ENCODE assay signal across 24 mouse cellular contexts in the genomic region with DNA sequence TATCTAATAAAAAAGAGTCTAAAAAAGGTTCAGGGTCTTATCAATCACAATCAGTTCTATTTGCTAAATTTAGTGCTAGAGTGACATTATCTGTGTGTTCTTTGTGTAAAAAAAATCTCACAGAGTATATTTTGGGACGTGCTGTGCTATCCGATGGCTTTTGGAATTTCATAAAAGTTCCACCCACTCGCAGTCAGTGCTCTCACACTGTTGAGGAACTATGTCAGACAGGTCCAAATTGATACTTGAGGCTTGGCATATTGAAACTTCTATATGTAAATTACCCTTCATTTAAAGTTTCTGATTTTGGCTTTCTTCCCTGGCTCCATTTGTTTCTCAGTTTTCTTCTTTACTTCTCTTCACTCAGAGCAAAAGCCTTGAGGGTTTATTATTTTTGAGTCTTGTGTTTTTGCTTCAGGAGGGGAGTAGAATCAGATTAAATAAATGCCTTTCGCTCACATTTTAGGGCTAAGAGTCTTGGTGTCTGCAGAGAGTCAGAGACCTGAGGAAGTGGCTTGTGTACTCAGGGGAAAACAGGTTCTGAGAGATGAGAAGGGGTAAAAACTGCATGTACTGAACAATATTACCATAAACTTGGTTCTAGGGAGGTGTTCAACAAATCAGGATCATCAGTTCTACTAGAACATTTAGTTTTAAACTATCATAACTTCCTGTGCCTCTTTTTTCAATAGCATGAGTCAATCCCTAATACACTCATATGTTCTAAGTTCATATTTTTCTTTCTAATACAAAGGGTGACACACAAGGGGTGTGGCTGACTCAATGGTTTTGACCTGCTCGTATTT. TPM values are rescaled to one million over a fixed set of nuclear protein-coding genes. Genes with fewer than 3 reads are reported as not detected.
DNase-seq lines count a peak whose midpoint lies in the region; ATAC-seq and TF ChIP-seq lines count a peak whose summit lies in the region.
"Had no signal": no experiment of that assay in that cellular context is flagged by ENCODE, and none has a peak within 500 bp of the region (broad histone marks: within the 10 kb centered on the region; RNA-seq: fewer than 3 reads in every experiment).

No protein-coding gene starts in this region.

- peaks cover 14 to 36% of the 10 kb centered on the region in 2 experiments for H3K4me1 ChIP-seq in CH12.LX (ENCODE audit: control insufficient read depth in 1 of 2, insufficient read depth in 2 of 2)
- H3K4me1 ChIP-seq: heart, embryonic 15.5 days; hindbrain, embryonic 12.5 days; lung, embryonic 15.5 days; neural tube, embryonic 13.5 days; stomach, embryonic 15.5 days had no signal

- no peak for TF ChIP-seq EP300 in CH12.LX (IDR thresholded peaks at IDR 0.05; ENCODE audit: low read length)

- peak; percentile 85 for ATAC-seq in frontal cortex, adult (ENCODE audit: low TSS enrichment)
- ATAC-seq: forebrain, embryonic 16.5 days; intestine, postnatal 0 days had no signal

- no peak for DNase-seq in frontal cortex, postnatal 10 days (ENCODE audit: low spot score in 2 of 2)
- DNase-seq in left cerebral cortex, adult 11 months (ENCODE audit: low spot score), result peak; percentile 14
- DNase-seq in left cerebral cortex, adult 8-10 months (ENCODE audit: low spot score in 2 of 2), result no peak
- peak; percentile 55 for DNase-seq in CH12.LX (ENCODE audit: extremely low read depth)
- peak; percentile 56 for DNase-seq in naive thymus-derived CD4-positive, alpha-beta T cell, adult 2 months (ENCODE audit: low read depth)
- no peak for DNase-seq in adrenal gland, postnatal 4 days (ENCODE audit: low spot score in 2 of 2)
- DNase-seq in ovary, postnatal 10 days (ENCODE audit: low spot score), result no peak
- DNase-seq: adrenal gland, postnatal 10 days; cerebellum, adult 9-11 months; kidney, postnatal 10 days had no signal

- peak overlapping the region; percentile 62 for H3K4me2 ChIP-seq in CH12.LX (ENCODE audit: insufficient read depth, low read depth, poor library complexity, severe bottlenecking)
- H3K4me2 ChIP-seq: heart, embryonic 15.5 days; hindbrain, embryonic 12.5 days; lung, embryonic 15.5 days; neural tube, embryonic 13.5 days; stomach, embryonic 15.5 days had no signal

- H3K9ac ChIP-seq in CH12.LX (ENCODE audit: insufficient read depth, low read depth), result peak overlapping the region; percentile 48
- H3K9ac ChIP-seq: heart, embryonic 15.5 days; hindbrain, embryonic 12.5 days; lung, embryonic 15.5 days; neural tube, embryonic 13.5 days; stomach, embryonic 15.5 days had no signal

- peaks cover 0 to 9% of the 10 kb centered on the region in 2 experiments for H3K36me3 ChIP-seq in CH12.LX (replicated peaks in 1 of 2; ENCODE audit: control insufficient read depth in 1 of 2, insufficient read depth in 1 of 2, low read length in 1 of 2)
- H3K36me3 ChIP-seq: G1E; heart, embryonic 15.5 days; hindbrain, embryonic 12.5 days; lung, embryonic 15.5 days; neural tube, embryonic 13.5 days; stomach, embryonic 15.5 days had no signal

- no peak for TF ChIP-seq CTCF in CH12.LX (conservative IDR thresholded peaks at IDR 0.05 in 1 of 2, IDR thresholded peaks at IDR 0.05 in 1 of 2; ENCODE audit: low read depth in 2 of 2, low read length in 2 of 2)

- dilution Hi-C loops in CH12.LX (cut with MboI; ENCODE audit: extremely low pct_ligation_motif_present, extremely low pct_unique_long_range_greater_than_20kb, low sequenced_read_pairs), result no loop called here

- no peaks in the 10 kb centered on the region for H3K27me3 ChIP-seq in CH12.LX (replicated peaks)
- H3K27me3 ChIP-seq: heart, embryonic 15.5 days; hindbrain, embryonic 12.5 days; lung, embryonic 15.5 days; neural tube, embryonic 13.5 days; stomach, embryonic 15.5 days had no signal

- peak overlapping the region; percentile 88 for H3K27ac ChIP-seq in CH12.LX (ENCODE audit: insufficient read depth, low read depth)
- H3K27ac ChIP-seq: heart, embryonic 15.5 days; hindbrain, embryonic 12.5 days; lung, embryonic 15.5 days; neural tube, embryonic 13.5 days; stomach, embryonic 15.5 days had no signal

- H3K9me3 ChIP-seq in CH12.LX (replicated peaks; ENCODE audit: low read length), result peaks cover 10% of the 10 kb centered on the region
- H3K9me3 ChIP-seq: G1E; heart, embryonic 15.5 days; hindbrain, embryonic 12.5 days; lung, embryonic 15.5 days; neural tube, embryonic 13.5 days; stomach, embryonic 15.5 days had no signal

- H3K4me3 ChIP-seq in CH12.LX (replicated peaks in 1 of 3; ENCODE audit: low read depth in 2 of 3, low read length in 2 of 3, poor library complexity in 1 of 3), result no peak overlapping the region
- H3K4me3 ChIP-seq: heart, embryonic 15.5 days; hindbrain, embryonic 12.5 days; lung, embryonic 15.5 days; neural tube, embryonic 13.5 days; stomach, embryonic 15.5 days had no signal

- no peak for TF ChIP-seq POLR2A in CH12.LX (IDR thresholded peaks at IDR 0.05; ENCODE audit: low read depth, low read length)

- in situ Hi-C loops in CH12.LX (cut with MboI; ENCODE audit: low pct_ligation_motif_present, low pct_unique_long_range_greater_than_20kb, low sequenced_read_pairs), result no loop called here

- no peak for TF ChIP-seq RAD21 in CH12.LX (IDR thresholded peaks at IDR 0.05; ENCODE audit: low read depth, low read length)

- no peaks in the 10 kb centered on the region for H3K79me2 ChIP-seq in CH12.LX (replicated peaks; ENCODE audit: control insufficient read depth, extremely low read depth, insufficient read depth, poor library complexity, severe bottlenecking)

TF ChIP-seq in CH12.LX, 34 proteins besides CTCF, POLR2A, EP300 and RAD21:
- TF ChIP-seq E2F4 (IDR thresholded peaks at IDR 0.05; ENCODE audit: insufficient replicate concordance, low read depth, low read length) (no peak), ZNF384 (IDR thresholded peaks at IDR 0.05; ENCODE audit: low read depth, low read length) (no peak), JUN (IDR thresholded peaks at IDR 0.05; ENCODE audit: insufficient read depth, low read depth, low read length) (no peak), SMC3 (IDR thresholded peaks at IDR 0.05; ENCODE audit: low read depth, low read length) (no peak), ETS1 (conservative IDR thresholded peaks at IDR 0.05; ENCODE audit: low read depth, low read length) (no peak), PAX5 (IDR thresholded peaks at IDR 0.05; ENCODE audit: low read length) (no peak), CHD2 (IDR thresholded peaks at IDR 0.05; ENCODE audit: low read length) (no peak), ZKSCAN1 (IDR thresholded peaks at IDR 0.05; ENCODE audit: borderline replicate concordance, low read depth, low read length) (no peak), MAX (IDR thresholded peaks at IDR 0.05; ENCODE audit: low read length) (no peak), MXI1 (IDR thresholded peaks at IDR 0.05; ENCODE audit: low read depth, low read length) (no peak), BHLHE40 (IDR thresholded peaks at IDR 0.05; ENCODE audit: low read depth, low read length) (no peak), MAFK (IDR thresholded peaks at IDR 0.05; ENCODE audit: insufficient replicate concordance, low read length) (no peak), IRF4 (IDR thresholded peaks at IDR 0.05; ENCODE audit: low read depth, low read length) (no peak), USF2 (conservative IDR thresholded peaks at IDR 0.05; ENCODE audit: low read depth, low read length) (no peak), ZC3H11A (IDR thresholded peaks at IDR 0.05; ENCODE audit: low read depth, low read length) (no peak)

RNA-seq across cellular contexts. Expression of a gene that starts 11.5 kb away (rescaled TPM):
- not detected for total RNA-seq in left cerebral cortex, adult 8-10 months (2022)
- total RNA-seq in CH12.LX (2012; rRNA removed) (27.4 and 54.7 TPM in 2 replicates), CH12.LX (2014; rRNA removed) (49.8 and 53.7 TPM in 2 replicates)
- polyA plus RNA-seq in CH12.LX (2012; ENCODE audit: insufficient read length, low read depth), result 11.6 and 13.1 TPM in 2 replicates
- total RNA-seq in adrenal gland, postnatal 4 days (2021), result not detected
- total RNA-seq: granulocyte monocyte progenitor cell, adult 5-6 weeks; left cerebral cortex, postnatal 10 days; liver, adult 2 months; megakaryocyte-erythroid progenitor cell, adult 5-6 weeks; midbrain, postnatal 0 days had no signal
- polyA plus RNA-seq: forebrain, embryonic 16.5 days; G1E; hindbrain, embryonic 12.5 days; intestine, postnatal 0 days; liver, adult 2 months; midbrain, postnatal 0 days; neural tube, embryonic 13.5 days; stomach, embryonic 15.5 days had no signal

Comparison
In these comparisons a context has a peak if more than half of its experiments do, and no peak if none do; other contexts are left out.
1. DNase-seq: peak in left cerebral cortex, adult 11 months (single experiment), CH12.LX (single experiment) and naive thymus-derived CD4-positive, alpha-beta T cell, adult 2 months (single experiment); none in frontal cortex, postnatal 10 days (0 of 2), left cerebral cortex, adult 8-10 months (0 of 2), adrenal gland, postnatal 4 days (0 of 2) and ovary, postnatal 10 days (single experiment).
2. RNA of a gene that starts 11.5 kb away (total RNA-seq): 27.4 to 54.7 TPM in CH12.LX; not detected in adrenal gland, postnatal 4 days and not detected in left cerebral cortex, adult 8-10 months; every median in the first group is over 10 times any median in the second.